Mouse (Mus musculus): ENCODE results near the gene Zgrf1. TPM values are rescaled to one million over a fixed set of nuclear protein-coding genes. Genes with fewer than 3 reads are reported as not detected.

Gene Zgrf1
- total RNA-seq (2017) = 4.3 to 8.1 TPM (median 4.5 TPM) in 3 replicates

DNA sequence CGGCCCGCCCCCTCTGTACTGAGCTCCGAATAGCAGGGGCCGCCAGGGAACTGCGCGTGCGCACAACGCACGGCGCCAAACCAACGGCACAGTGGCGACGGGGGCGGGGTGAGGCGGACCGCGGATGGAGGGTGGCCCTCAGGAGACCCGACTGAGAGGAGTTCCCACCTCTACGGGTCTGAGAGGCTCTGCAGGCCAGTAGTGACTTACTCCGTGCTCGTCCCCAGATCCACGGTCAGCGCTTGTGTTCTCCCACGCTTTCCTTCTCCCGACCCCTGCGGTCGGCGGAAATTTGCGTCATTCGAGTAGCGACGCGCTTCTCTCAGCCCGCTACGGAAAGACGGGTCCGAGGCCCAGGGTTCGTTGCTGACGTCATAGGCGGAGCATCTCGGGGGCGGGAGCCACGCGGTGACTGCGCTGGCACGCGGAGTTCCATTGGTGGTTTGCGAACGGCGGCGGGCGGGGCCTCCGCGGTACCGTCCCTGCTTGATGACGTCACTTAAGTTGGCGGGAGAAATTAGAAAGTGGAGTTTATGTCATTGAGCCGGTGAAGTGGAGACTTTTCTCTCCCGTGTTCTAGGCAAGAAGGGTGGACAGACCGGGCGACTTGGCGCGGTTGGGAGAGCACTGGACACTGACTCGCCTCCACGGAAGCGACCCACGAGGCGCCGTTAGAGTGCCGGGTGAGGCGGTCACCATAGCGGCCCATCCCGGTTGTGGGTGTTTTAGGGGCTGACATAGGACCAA lies at the start of gene Zgrf1, which contains the start of gene Larp7:
Gene Zgrf1, plus strand, starts transcription at position 517 of the 747 bp plus-strand sequence.
Gene Larp7, minus strand, starts transcription at position 377 of the 747 bp plus-strand sequence.
- ATAC-seq (replicated peaks; ENCODE audit: insufficient number of reproducible peaks, low FRiP score, low TSS enrichment, poor library complexity, severe bottlenecking) = peak; percentile 98

DNA sequence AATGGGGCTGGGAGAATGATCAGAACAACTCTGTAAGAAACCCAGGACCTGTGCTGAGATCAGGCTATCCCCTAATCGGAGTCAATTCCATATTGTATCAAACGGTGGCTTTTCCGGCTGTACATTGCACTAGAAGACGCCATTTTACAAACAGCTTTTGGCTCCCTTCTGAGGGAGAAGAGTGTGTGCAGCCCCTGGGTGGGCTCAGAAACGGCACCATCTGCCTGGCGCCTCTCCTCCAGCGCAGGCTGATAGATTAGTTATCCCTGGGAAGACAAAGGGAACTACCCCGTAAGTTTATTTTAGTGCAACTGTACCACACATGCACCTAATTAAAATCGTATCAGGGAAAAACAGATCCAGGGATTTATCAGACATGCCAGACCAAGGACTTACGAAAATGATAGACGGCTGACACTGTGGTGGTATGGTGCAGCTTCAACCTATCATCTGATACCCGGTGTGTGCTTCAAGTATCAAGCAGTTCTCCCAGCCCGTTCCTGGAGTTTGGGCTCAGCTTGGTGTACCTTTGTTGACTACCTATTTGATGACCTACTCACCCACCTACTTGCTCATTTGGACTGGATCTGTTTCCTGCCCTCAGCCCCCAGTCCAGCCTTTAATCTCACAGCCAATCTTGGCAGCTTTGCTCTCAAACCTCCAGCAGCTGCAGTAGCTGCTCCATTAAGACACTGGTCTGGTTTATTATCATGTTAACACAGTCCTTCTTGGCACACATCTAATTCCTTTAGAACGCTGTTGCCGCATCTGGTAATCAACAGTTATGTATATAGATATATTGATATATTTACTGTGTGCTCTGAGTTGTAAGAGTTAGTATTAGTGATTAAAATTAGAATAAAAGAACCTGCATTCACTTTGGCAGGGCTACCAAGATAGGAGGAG lies 45.2 kb upstream of the Zgrf1 start:
- ATAC-seq (replicated peaks; ENCODE audit: insufficient number of reproducible peaks, low FRiP score, low TSS enrichment, poor library complexity, severe bottlenecking) = no peak

DNA sequence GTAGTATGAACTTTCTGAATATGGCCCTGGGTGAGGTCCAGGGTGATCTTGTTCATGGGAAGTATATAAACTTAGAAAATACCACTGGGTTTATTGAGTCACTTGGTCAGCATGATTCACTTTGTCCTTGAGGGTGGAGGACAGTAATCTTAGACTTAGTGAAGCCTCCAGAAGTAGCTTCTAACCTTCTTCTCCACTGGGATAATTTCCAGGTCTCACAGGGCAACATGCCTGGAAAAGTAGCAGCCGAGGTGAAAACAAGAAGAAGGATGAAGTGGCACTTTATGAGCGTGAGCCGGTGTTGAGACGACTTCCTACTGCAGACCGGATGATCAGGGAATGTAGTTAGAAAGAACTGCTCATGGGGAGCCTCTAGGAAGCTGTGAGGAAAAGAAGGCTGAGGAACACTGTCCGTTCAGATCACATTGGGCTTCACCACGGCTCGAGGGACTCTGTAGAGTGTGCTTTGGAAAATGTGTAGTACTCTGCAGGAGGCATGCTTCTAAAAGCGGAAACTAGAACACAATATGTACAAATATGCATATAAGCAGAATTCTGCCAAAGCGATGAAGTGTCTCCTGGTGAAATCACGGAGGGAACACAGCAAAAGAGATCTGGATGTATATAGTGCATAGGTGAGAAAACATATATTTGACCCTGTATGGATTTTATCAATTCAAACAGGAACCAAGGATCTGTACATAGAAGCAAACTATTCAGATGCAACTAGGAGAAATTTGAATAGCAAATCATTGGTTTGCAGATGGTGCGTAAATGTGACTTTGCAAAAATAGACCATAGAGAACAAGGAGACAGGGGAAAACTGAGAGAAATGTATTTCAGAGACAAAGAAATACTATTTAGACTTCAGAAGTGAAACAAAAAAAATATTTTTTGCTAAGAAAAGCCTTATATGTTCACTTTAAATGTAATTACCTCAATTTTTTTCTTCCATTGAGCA lies 41.2 kb upstream of the Zgrf1 start:
- no peak for ATAC-seq (replicated peaks; ENCODE audit: insufficient number of reproducible peaks, low FRiP score, low TSS enrichment, poor library complexity, severe bottlenecking)

DNA sequence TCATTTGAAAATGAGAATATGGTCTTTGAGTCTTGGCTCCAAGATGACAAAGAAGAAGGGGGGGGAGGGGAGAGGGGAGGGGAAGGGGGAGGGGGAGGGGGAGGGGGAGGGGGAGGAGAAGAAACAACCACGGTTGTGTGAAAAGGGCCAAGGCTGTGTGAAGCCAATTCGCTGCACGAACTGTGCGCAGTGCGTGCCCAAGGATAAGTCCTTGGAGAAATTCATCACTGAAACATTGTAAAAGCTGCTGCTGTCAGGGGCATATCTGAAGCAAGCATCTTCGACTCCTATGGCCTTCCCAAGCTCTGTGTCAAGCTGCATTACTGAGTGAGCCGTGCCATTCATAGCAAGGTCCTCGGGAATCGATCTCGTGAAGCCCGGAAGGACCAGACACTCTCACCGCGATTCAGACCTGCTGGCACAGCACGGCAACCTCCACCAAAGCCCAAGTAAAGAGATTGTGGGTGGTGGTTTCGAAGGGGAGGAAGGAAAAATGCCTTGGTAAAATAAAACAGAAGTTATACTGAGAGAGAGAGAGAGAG lies 40.4 kb upstream of the Zgrf1 start:
- no peak for ATAC-seq (replicated peaks; ENCODE audit: insufficient number of reproducible peaks, low FRiP score, low TSS enrichment, poor library complexity, severe bottlenecking)

DNA sequence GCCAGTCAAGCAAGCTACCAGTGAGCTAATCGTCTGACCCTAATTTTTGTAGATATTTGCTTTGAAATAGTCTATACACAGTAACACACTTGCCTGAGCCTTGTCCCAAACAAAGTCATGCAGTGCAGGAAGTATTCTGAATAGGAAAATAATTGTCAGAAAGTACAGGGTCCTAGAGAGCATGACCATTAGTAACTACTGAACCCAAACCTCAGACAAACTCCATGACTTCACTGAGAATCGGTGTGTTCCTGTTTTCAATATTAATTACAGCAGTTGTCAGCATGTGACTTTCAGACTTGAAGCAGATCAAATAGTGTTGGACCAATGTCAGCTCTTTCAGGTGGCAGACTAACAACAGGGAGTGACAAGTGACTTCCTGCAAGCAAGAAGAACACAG lies 39.6 kb upstream of the Zgrf1 start:
- ATAC-seq (replicated peaks; ENCODE audit: insufficient number of reproducible peaks, low FRiP score, low TSS enrichment, poor library complexity, severe bottlenecking) = no peak

DNA sequence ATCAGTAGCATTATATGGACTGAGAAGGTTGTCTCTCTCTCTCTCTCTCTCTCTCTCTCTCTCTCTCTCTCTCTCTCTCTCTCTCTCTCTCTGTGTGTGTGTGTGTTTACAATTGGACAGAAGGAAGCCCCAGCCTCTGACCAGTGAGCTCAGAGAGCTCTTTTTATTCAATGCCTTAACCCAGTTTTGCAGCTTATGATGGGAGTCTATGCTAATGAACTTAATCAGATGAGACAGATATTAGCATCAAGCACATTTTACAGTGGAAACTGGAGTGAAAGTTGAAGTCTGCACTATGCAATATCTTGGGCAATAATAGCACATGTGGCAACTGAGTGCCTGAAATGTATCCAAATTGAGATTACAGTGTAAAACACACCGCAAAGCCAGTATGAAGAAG lies 38.0 kb upstream of the Zgrf1 start:
- no peak for ATAC-seq (replicated peaks; ENCODE audit: insufficient number of reproducible peaks, low FRiP score, low TSS enrichment, poor library complexity, severe bottlenecking)

DNA sequence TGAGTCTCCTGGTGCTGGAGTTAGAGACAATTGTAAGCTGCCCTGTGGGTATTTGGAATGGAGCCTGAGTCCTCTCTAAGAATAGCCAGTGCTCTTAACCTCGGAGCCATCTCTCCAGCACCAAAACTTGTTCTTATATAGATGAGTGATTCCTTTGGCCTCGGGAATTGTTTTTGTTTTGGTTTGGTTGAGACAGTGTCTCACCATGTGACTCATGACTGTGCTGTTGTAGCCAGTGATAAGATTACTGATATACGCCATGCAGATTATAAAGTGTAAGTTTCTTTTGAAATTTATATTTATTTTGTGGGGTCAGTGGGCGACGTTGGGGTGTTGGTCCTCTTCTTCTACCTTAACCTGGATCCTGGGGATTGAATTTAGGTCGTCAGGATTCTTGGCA lies 33.0 kb upstream of the Zgrf1 start:
- ATAC-seq (replicated peaks; ENCODE audit: insufficient number of reproducible peaks, low FRiP score, low TSS enrichment, poor library complexity, severe bottlenecking) = no peak

DNA sequence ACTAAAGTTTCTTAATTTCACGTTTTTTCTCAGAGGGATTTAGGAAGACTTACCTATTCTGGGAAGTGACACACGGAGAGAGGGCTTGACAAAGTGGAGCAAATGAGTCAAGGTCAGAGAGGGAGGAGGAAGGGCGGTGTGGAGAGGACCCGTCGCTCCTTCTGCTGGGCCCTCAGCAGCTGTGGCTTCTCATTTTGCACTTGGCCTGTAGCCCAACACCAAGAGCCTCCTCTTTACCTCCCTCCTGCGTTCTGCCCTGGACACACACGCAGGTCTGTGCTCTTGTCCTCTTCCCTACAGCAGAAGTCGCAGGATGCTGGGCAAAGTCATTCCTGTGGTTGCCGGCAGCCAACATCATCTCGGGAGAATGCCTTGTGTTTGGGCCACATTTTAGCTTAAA lies 32.1 kb upstream of the Zgrf1 start:
- ATAC-seq (replicated peaks; ENCODE audit: insufficient number of reproducible peaks, low FRiP score, low TSS enrichment, poor library complexity, severe bottlenecking) = no peak

DNA sequence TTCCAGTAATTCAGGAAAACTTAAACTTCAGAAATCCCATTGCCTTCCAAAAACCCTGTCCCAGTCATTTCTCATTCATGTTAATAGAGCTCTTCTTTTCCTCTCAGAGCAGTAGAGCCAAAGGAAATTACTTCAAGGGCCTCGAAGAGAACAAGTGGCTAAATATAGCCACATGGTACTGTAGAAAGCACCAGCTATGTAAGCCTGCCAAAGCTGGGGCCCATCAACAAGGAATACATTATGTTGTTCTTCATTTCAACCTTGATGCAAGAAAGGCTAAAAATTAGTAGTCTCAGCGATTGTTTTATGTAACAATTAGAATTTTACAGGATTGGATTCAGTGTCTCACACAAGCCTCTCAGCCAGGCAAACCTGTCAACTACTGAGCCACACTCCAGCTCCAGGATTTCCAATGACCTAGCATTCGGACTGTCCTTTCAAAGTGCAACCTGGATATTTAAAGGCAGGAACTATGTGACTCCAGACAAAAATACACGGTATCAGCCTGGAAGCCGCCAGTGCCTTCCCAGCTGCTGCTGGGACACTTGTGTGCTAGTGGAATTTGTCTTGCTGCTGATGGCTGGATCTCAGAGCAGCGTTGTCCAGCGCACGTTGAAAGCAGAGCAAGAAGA lies 28.0 kb upstream of the Zgrf1 start:
- no peak for ATAC-seq (replicated peaks; ENCODE audit: insufficient number of reproducible peaks, low FRiP score, low TSS enrichment, poor library complexity, severe bottlenecking)

DNA sequence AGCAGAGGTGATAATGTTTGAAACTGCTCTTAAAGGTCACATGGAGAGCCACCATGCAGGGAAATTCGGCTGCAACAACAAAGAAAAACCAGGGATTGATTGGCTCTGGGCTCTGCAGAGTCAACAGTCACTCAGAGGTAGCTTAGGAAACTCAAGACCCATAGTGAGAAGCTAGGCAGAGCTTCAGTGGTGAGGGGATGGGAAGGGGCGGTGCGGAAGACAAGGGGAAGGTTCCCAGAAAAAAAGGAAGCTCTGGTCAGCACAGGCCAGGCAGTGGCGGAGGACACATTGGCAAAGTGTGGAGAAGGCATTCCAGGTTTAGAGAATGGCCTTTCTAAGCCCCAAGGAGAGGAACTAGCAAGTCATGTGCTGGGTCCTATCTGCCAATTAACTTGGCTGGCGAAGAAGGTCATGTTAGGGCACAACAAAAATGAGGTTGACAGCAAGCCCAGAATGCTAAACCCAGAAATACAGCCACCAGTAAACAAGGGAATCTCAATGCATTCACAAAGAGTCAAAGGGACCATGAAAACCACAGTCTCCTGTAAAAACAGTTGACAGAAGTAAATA lies 25.7 kb upstream of the Zgrf1 start:
- ATAC-seq (replicated peaks; ENCODE audit: insufficient number of reproducible peaks, low FRiP score, low TSS enrichment, poor library complexity, severe bottlenecking) = 0 out of 2 replicates have a peak, but pooled peaks have one; percentile 13

DNA sequence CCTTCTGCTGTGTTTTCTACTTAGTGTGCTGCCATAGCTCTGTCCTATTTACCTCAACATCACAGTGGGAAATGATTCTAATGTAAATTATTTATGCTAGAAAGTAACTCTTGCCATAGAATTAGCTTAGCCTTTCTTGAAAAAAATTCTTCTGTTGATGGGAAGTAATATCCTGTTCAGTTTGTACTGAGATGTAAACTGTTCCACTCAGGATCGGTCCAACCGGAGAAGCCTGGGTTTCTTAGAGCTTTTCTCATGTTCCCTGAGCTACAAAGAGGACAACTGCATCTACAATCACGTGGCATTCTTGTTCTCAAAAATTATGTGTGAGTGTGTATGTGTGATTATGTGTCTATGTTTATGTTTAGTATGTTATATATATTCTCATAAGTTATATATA lies 24.1 kb upstream of the Zgrf1 start:
- no peak for ATAC-seq (replicated peaks; ENCODE audit: insufficient number of reproducible peaks, low FRiP score, low TSS enrichment, poor library complexity, severe bottlenecking)

DNA sequence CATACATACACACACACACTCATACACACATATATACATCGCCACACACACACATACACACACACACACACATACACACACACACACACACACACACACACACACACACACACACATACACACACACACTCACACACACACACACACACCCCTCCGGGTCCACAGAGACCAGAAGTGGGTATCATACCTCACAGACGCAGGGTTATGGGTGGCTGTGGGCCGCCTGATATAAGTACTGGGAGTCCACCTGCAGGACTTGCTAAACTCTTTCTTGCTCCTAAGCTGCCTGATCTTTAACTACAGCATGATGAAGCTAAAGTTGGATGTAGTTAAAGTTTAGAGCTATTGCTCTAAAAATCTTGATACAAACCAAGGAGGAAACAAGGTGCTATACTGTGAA lies 23.5 kb upstream of the Zgrf1 start:
- ATAC-seq (replicated peaks; ENCODE audit: insufficient number of reproducible peaks, low FRiP score, low TSS enrichment, poor library complexity, severe bottlenecking) = no peak

DNA sequence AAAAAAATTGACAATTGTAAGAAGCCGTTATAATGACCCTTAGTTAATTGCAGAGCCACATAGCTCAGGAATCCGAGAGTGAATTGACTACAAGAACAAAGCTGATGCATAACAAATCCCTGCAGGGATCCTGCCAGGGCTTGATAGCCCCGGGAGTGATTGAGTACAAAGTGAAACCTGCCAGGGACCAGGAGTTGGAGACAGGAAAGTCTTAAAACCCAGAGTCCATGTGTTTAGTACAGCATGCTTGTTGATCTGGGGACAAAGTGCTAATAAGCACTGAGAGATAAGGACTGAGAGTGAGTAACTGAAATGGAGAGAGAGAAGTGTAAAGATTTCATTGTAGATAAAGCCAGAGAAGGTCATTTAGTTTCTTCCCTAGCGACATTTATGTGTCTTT lies 23.0 kb upstream of the Zgrf1 start:
- no peak for ATAC-seq (replicated peaks; ENCODE audit: insufficient number of reproducible peaks, low FRiP score, low TSS enrichment, poor library complexity, severe bottlenecking)

DNA sequence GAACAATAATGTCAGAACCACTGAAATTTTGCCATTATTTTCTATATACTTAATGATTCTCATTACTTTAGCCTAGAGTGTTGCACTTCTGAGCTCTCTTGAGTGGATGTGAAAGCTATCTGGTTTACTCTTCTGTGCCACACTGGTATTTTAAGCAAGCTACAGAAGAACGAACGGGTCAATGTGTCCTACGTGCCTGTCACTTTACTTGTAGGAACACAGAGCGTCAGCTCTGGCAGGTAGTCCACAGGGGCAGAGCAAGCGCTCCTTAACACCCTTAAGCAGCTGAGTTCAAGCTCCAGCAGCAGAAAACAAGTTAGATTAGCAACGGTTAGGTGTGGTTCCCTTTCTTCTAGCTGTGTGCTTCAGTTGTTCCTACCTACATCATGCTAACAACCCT lies 14.1 kb upstream of the Zgrf1 start:
- ATAC-seq (replicated peaks; ENCODE audit: insufficient number of reproducible peaks, low FRiP score, low TSS enrichment, poor library complexity, severe bottlenecking) = no peak

DNA sequence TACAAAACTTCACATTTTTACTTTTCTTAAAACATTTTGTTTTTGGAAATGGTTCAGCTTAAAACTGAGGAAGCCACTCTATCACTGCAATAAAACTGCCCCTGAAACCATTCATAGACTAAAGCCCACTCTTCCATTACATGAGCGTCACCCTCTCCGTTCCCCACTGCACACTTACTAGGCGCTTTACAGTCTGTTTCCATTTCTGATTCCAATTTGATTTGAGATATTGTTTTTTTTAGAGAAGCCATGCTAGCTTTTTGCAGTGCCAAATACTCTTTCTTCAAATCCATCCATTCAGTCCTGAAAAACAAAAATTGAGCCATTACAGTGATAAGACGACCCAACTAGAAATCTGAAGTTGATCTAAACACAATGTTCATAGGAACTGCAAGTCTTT lies 9.3 kb upstream of the Zgrf1 start:
- ATAC-seq (replicated peaks; ENCODE audit: insufficient number of reproducible peaks, low FRiP score, low TSS enrichment, poor library complexity, severe bottlenecking) = no peak

DNA sequence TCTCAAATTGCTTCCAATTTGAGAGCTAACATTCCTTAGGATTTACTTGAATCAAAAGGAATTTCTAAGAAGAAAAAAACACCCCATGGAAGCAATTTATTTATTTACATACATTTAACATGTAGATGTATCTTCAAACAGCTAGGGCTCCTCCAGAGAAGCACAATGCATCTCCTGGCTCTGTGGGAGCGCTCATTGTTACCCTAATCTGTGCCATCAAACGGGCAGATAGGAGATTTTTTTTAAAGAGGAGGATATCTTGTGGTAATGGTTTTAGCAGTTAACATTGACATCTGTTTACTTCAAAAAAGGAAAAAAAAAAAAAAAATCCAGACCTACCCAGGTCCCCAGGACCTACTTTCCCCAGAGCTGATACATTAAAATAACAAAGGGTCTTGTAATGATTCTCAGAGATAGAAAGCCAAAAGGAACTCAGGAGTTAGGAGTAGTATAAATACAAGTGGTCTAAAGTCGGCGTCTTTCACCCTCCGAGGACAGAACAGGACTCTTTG lies 8.6 kb upstream of the Zgrf1 start:
- no peak for ATAC-seq (replicated peaks; ENCODE audit: insufficient number of reproducible peaks, low FRiP score, low TSS enrichment, poor library complexity, severe bottlenecking)

DNA sequence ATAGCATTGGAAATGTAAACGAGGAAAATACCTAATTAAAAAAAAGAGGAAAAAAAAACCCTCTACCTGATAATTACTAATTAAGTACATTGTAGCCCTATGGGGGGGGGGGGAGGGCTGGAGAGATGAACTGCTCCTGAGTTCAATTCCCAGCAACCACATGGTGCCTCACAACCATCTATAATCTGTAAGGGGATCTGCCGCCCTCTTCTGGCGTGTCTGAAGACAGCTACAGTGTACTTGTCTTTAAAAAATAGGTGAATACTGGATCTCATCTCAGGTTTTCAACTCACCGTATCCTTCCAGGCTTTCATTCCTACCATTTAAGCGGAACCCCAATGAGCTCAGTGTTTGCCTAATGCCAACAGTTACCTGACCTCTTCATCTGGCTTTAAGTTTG lies 5.4 kb upstream of the Zgrf1 start:
- no peak for ATAC-seq (replicated peaks; ENCODE audit: insufficient number of reproducible peaks, low FRiP score, low TSS enrichment, poor library complexity, severe bottlenecking)
